Comparison of ENCODE assay signal across 9 mouse cellular contexts in genomic region chr1:165837546-165837945, GRCm38 (mm10). TPM values are rescaled to one million over a fixed set of nuclear protein-coding genes. Genes with fewer than 3 reads are reported as not detected.
A peak's percentile ranks its signal among the peaks of the same experiment; 100 is the strongest.
DNase-seq lines count a peak whose midpoint lies in the region; ATAC-seq and TF ChIP-seq lines count a peak whose summit lies in the region.
"Had no signal": no experiment of that assay in that cellular context is flagged by ENCODE, and none has a peak within 500 bp of the region (broad histone marks: within the 10 kb centered on the region; RNA-seq: fewer than 3 reads in every experiment).

No protein-coding gene starts in this region.

- DNase-seq in lung, embryonic 14.5 days, result peak; percentile 86
- DNase-seq in lung, postnatal 25 days (ENCODE audit: low spot score), result no peak
- DNase-seq in adipocyte (ENCODE audit: low spot score), result peak; percentile 29
- no peak for DNase-seq in forebrain, postnatal 0 days
- DNase-seq in neural tube, embryonic 10.5 days (ENCODE audit: extremely low spot score, low spot score), result peak; percentile 27
- DNase-seq in urinary bladder, postnatal 36 days (ENCODE audit: low spot score in 2 of 2), result no peak
- DNase-seq in left cerebral cortex, adult 9 months (ENCODE audit: low spot score in 2 of 2), result no peak

- no peaks in the 10 kb centered on the region for H3K9me3 ChIP-seq in lung, embryonic 14.5 days (ENCODE audit: low read depth, low read length)
- H3K9me3 ChIP-seq in forebrain, postnatal 0 days (ENCODE audit: low read length), result no peaks in the 10 kb centered on the region
- H3K9me3 ChIP-seq: heart, embryonic 13.5 days had no signal

- no peak for TF ChIP-seq CTCF in lung, embryonic 14.5 days (IDR thresholded peaks at IDR 0.05; ENCODE audit: low read depth)
- TF ChIP-seq CTCF in forebrain, postnatal 0 days (IDR thresholded peaks at IDR 0.05; ENCODE audit: low read depth), result no peak

- peaks cover 22% of the 10 kb centered on the region for H3K27me3 ChIP-seq in lung, embryonic 14.5 days (ENCODE audit: insufficient read depth, low read length)
- no peaks in the 10 kb centered on the region; the same call in 1 of the 2 replicates for H3K27me3 ChIP-seq in forebrain, postnatal 0 days (ENCODE audit: insufficient read depth, low read length)

- H3K36me3 ChIP-seq in lung, embryonic 14.5 days (ENCODE audit: insufficient read depth), result no peaks in the 10 kb centered on the region
- H3K36me3 ChIP-seq in forebrain, postnatal 0 days (ENCODE audit: insufficient read depth), result no peaks in the 10 kb centered on the region
- H3K36me3 ChIP-seq: heart, embryonic 13.5 days had no signal

- H3K27ac ChIP-seq in lung, embryonic 14.5 days (ENCODE audit: low read depth), result 0 out of 2 replicates have a peak overlapping the region, but pooled peaks have one; percentile 32
- peak overlapping the region; percentile 51; the same call in 1 of the 2 replicates for H3K27ac ChIP-seq in forebrain, postnatal 0 days (ENCODE audit: low read depth, low read length)
- H3K27ac ChIP-seq: heart, embryonic 13.5 days had no signal

- ATAC-seq in lung, embryonic 14.5 days (ENCODE audit: insufficient read depth), result peak; percentile 64
- ATAC-seq in forebrain, postnatal 0 days, result peak; percentile 68

- no peak overlapping the region for H3K9ac ChIP-seq in lung, embryonic 14.5 days
- no peak overlapping the region for H3K9ac ChIP-seq in forebrain, postnatal 0 days
- H3K9ac ChIP-seq: heart, embryonic 13.5 days had no signal

- 22% methylated on average over 8 of the region's 8 CpGs for WGBS in lung, embryonic 14.5 days
- WGBS in forebrain, postnatal 0 days, result 24% methylated on average over 8 of the region's 8 CpGs

- no peak overlapping the region for H3K4me3 ChIP-seq in lung, embryonic 14.5 days (ENCODE audit: low read depth, low read length)
- H3K4me3 ChIP-seq in forebrain, postnatal 0 days (ENCODE audit: low read depth, low read length), result no peak overlapping the region
- H3K4me3 ChIP-seq: heart, embryonic 13.5 days had no signal

- peaks cover 22% of the 10 kb centered on the region for H3K4me1 ChIP-seq in lung, embryonic 14.5 days (ENCODE audit: insufficient read depth)
- peaks cover 12% of the 10 kb centered on the region for H3K4me1 ChIP-seq in forebrain, postnatal 0 days (ENCODE audit: insufficient read depth)

- peak overlapping the region; percentile 32; the same call in 1 of the 2 replicates for H3K4me2 ChIP-seq in lung, embryonic 14.5 days
- H3K4me2 ChIP-seq in forebrain, postnatal 0 days (ENCODE audit: low read depth), result no peak overlapping the region
- H3K4me2 ChIP-seq: heart, embryonic 13.5 days had no signal

RNA-seq across cellular contexts. Expression of gene Cd247, which starts 49.1 kb away (rescaled TPM):
- polyA plus RNA-seq in lung, embryonic 14.5 days (2014; fragmentation: Nextera tagmentation; extraction: Ambion mirVana), result 1.1 and 1.5 TPM in 2 replicates
- 0.14 TPM in 1 of 2 replicates, not detected in the other for total RNA-seq in forebrain, postnatal 0 days (2014; rRNA removed)
- 0.28 and 0.67 TPM in 2 replicates for polyA plus RNA-seq in forebrain, postnatal 0 days (2015; fragmentation: Nextera tagmentation; extraction: Ambion mirVana)
- total RNA-seq: left cerebral cortex, adult 18-20 months had no signal

Comparison
In these comparisons a context has a peak if more than half of its experiments do, and no peak if none do; other contexts are left out.
1. DNase-seq: peak in lung, embryonic 14.5 days (single experiment), adipocyte (single experiment) and neural tube, embryonic 10.5 days (single experiment); none in lung, postnatal 25 days (single experiment), forebrain, postnatal 0 days (single experiment), urinary bladder, postnatal 36 days (0 of 2) and left cerebral cortex, adult 9 months (0 of 2).